Mouse (Mus musculus): ENCODE results near the gene Gm10638.
A peak's percentile ranks its signal among the peaks of the same experiment; 100 is the strongest.

The Gm10638 gene

GRCm38 (mm10) chr8:86745221-86745934, at the start of gene Gm10638, which contains the start of gene Siah1a:
Gm10638 (plus strand) TSS chr8:86745699.
Siah1a (minus strand) TSS chr8:86745934.
- peak; percentile 47 for DNase-seq (ENCODE audit: low read depth, low spot score)

- DNase-seq (ENCODE audit: low read depth, low spot score): no peak
Measured at GRCm38 (mm10) chr8:86695703-86696102, 49.8 kb upstream of the Gm10638 start.

- no peak for DNase-seq (ENCODE audit: low read depth, low spot score)
Measured at GRCm38 (mm10) chr8:86698811-86699421, 46.6 kb upstream of the Gm10638 start.

GRCm38 (mm10) chr8:86699471-86699870, 46.0 kb upstream of the Gm10638 start:
- no peak for DNase-seq (ENCODE audit: low read depth, low spot score)

- DNase-seq (ENCODE audit: low read depth, low spot score): no peak
Measured at GRCm38 (mm10) chr8:86702453-86702852, 43.0 kb upstream of the Gm10638 start.

GRCm38 (mm10) chr8:86705317-86705716, 40.2 kb upstream of the Gm10638 start:
- no peak for DNase-seq (ENCODE audit: low read depth, low spot score)

GRCm38 (mm10) chr8:86706756-86707155, 38.7 kb upstream of the Gm10638 start:
- DNase-seq (ENCODE audit: low read depth, low spot score): no peak

GRCm38 (mm10) chr8:86707873-86708272, 37.6 kb upstream of the Gm10638 start:
- DNase-seq (ENCODE audit: low read depth, low spot score): no peak

GRCm38 (mm10) chr8:86712594-86712993, 32.9 kb upstream of the Gm10638 start:
- DNase-seq (ENCODE audit: low read depth, low spot score): no peak

- DNase-seq (ENCODE audit: low read depth, low spot score): no peak
Measured at GRCm38 (mm10) chr8:86713407-86714188, 31.9 kb upstream of the Gm10638 start.

- DNase-seq (ENCODE audit: low read depth, low spot score): no peak
Measured at GRCm38 (mm10) chr8:86718332-86718994, 27.0 kb upstream of the Gm10638 start.

- DNase-seq (ENCODE audit: low read depth, low spot score): no peak
Measured at GRCm38 (mm10) chr8:86719368-86719767, 26.1 kb upstream of the Gm10638 start.

- DNase-seq (ENCODE audit: low read depth, low spot score): no peak
Measured at GRCm38 (mm10) chr8:86720756-86721459, 24.6 kb upstream of the Gm10638 start.

- DNase-seq (ENCODE audit: low read depth, low spot score): no peak
Measured at GRCm38 (mm10) chr8:86721490-86721889, 24.0 kb upstream of the Gm10638 start.

- no peak for DNase-seq (ENCODE audit: low read depth, low spot score)
Measured at GRCm38 (mm10) chr8:86726959-86727358, 18.5 kb upstream of the Gm10638 start.

- peak; percentile 34 for DNase-seq (ENCODE audit: low read depth, low spot score)
Measured at GRCm38 (mm10) chr8:86728224-86728950, 17.1 kb upstream of the Gm10638 start.

GRCm38 (mm10) chr8:86730303-86730702, 15.2 kb upstream of the Gm10638 start:
- no peak for DNase-seq (ENCODE audit: low read depth, low spot score)

- no peak for DNase-seq (ENCODE audit: low read depth, low spot score)
Measured at GRCm38 (mm10) chr8:86730860-86731259, 14.6 kb upstream of the Gm10638 start.

- DNase-seq (ENCODE audit: low read depth, low spot score): no peak
Measured at GRCm38 (mm10) chr8:86734171-86734570, 11.3 kb upstream of the Gm10638 start.

- no peak for DNase-seq (ENCODE audit: low read depth, low spot score)
Measured at GRCm38 (mm10) chr8:86734954-86735353, 10.5 kb upstream of the Gm10638 start.

All from WW6 (cell line).